Mouse (Mus musculus) ES-Bruce4 (cell line): ENCODE results near the gene Ncl.

Experiments
- CTCF ChIP-seq: IDR thresholded peaks from one replicate; pipeline ENCODE4 v1.8.1; 2011; ENCODE audit warnings: low read depth, low read length
- POLR2A ChIP-seq: IDR thresholded peaks from one replicate; pipeline ENCODE4 v1.8.1; 2011; ENCODE audit warnings: low read length; ENCODE audit not compliant: insufficient read depth

DNA sequence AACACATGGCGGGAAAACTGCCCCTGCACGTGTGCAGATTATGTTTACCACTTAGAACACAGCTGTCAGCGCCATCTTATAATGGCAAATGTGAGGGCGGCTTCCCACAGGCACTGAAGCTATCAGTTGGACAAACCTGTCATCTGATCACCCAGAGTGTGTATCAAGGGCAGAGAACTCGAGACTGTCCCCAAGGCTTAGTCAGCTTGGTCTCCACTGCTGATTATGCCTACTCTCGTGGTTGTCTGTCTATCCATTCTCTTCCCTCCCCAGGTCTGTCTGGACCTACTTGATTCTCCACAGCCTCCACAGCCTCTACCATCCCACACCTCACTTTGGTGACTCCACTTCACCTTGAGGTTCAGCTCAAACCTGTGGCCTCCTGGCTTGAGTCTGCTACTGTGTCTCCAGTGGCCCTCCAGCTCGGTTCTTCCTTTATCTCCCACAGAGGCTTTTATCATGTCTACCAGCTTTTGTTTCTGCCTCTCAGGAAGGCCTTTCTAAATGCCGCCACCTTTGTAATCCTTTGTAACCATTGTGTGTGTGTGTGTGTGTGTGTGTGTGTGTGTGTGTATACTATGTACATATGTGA, 38.3 kb downstream of the Ncl start:
- TF ChIP-seq CTCF (no peak), POLR2A (no peak)
